Mouse (Mus musculus): ENCODE measurements around the gene Cabp1.

GRCm38 (mm10) chr5:115212861-115213260, 18.7 kb upstream of the Cabp1 start:
- TF ChIP-seq CTCF (IDR thresholded peaks at IDR 0.05; ENCODE audit: low read depth): no peak
- no peak for TF ChIP-seq EP300 (IDR thresholded peaks at IDR 0.05; ENCODE audit: low read depth)
